Mouse (Mus musculus) brain, embryonic 14.5 days (tissue): ENCODE data around the gene Cd6. TPM values are rescaled to one million over a fixed set of nuclear protein-coding genes. Genes with fewer than 3 reads are reported as not detected.

Experiments used
- DNase-seq: peaks from one replicate; pipeline ENCODE4 v3.0.0-alpha.2; 2011; ENCODE audit warnings: low read depth
- CTCF ChIP-seq: fragments of 200-500 bp; IDR thresholded peaks from 2 replicates; pipeline ENCODE4 v1.5.1; 2012; ENCODE audit warnings: inconsistent platforms, mild to moderate bottlenecking, moderate library complexity, borderline replicate concordance; ENCODE audit not compliant: insufficient read depth, insufficient read length; ENCODE audit errors: extremely low read depth
- POLR2A ChIP-seq: fragments of 200-500 bp; IDR thresholded peaks from 2 replicates; pipeline ENCODE4 v1.6.1; 2012; ENCODE audit warnings: mild to moderate bottlenecking, inconsistent platforms, borderline replicate concordance; ENCODE audit not compliant: poor library complexity, insufficient read depth, insufficient read length, severe bottlenecking; ENCODE audit errors: extremely low read depth
- polyA plus RNA-seq: library from polyadenylated mRNA; depleted of rRNA; stranded (reverse); fragments of >200 nt; gene quantifications from 2 replicates; pipeline ENCODE4 v1.2.3, GENCODE M21; 2012

Gene Cd6
- polyA plus RNA-seq, 1 experiment: not detected

GRCm38 (mm10) chr19:10757526-10757925, 72.3 kb downstream of the Cd6 start:
- TF ChIP-seq POLR2A: no peak
- no peak for TF ChIP-seq CTCF
- no peak for DNase-seq

DNA sequence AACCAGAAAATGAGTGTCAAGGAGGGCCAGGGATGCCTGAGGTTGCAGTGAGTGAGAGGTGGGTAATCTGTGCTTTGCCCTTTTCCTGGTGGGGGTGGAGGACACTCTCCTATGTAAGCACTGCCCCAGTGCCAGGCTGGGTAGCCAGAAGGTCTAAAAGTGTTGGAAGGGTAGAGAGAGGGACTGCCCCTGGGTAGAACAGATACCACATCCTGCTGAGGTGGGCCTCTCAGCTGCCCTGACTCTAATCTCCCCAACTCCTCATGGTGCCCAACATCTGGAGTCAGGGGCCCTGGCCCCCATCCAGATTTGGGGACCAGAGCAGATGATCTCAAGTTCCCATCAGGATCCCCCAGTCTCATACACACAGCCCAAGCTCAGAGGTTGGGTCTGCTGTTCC, 72.7 kb downstream of the Cd6 start:
- TF ChIP-seq CTCF (no peak), POLR2A (no peak)
- DNase-seq: no peak

- DNase-seq: no peak
- TF ChIP-seq CTCF (no peak), POLR2A (no peak)
Measured at GRCm38 (mm10) chr19:10752646-10753045, 77.2 kb downstream of the Cd6 start.

GRCm38 (mm10) chr19:10752106-10752505, 77.8 kb downstream of the Cd6 start:
- DNase-seq: no peak
- no peak for TF ChIP-seq POLR2A
- TF ChIP-seq CTCF: no peak

- no peak for DNase-seq
- TF ChIP-seq POLR2A: no peak
- no peak for TF ChIP-seq CTCF
Measured at GRCm38 (mm10) chr19:10751607-10752006, 78.3 kb downstream of the Cd6 start.

- TF ChIP-seq POLR2A: no peak
- no peak for TF ChIP-seq CTCF
- DNase-seq: no peak
Measured at GRCm38 (mm10) chr19:10750161-10750560, 79.7 kb downstream of the Cd6 start.

DNA sequence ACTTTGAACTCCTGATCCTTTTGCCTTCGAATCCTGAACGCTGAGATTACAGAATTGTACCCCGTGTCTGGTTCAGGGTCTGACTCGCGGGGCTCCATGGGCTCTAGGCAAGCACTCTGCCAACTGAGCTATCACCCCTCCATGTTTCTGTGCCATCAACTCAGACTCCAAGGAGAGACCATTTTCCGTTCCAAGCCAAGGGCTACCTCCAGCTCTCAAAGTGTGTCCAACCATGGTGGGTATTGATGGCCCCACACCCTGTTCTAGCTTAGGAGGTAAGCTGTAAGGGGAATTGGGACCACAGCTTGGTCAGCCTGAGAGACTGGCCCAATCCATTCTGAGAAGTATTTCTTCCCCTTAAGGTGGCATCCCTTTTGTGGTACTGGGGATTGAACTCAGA, 80.6 kb downstream of the Cd6 start:
- no peak for DNase-seq
- TF ChIP-seq CTCF: no peak
- TF ChIP-seq POLR2A: no peak

DNA sequence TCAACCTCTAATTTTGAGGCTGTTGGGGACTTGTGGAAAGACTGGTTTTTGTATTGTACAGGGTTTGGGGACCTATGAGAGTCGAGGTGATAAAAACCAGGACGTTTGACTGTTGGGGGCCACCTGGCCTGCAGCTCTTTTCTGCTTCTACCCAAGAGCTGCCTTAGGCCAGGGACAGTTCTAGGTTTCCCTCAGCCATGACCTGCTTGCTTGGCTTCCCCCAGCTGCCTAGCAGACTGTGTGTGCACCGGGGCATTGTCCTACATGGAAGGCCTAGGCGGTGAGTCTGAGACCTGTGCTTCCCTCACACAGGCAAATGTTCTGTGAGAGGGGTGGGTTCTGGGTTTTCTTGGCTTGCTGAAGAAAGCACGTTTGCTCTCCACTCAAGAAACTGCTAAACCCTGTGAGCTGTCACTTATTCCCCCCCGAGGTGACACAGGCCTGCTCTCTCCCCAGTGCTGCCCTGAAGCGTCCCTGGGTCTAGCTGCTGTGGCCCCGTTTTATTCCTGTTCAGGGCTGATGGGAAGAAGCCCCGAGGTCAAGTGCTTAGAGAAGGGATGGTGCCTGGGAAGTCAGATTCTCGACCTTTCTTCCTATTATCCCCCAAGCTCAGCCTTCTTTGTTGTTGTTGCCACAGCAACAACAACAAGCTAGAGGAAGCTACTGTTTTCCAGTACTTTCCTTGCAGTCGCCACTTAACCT, 81.3 kb downstream of the Cd6 start:
- no peak for TF ChIP-seq POLR2A
- DNase-seq: no peak

GRCm38 (mm10) chr19:10747718-10748117, 82.1 kb downstream of the Cd6 start:
- no peak for DNase-seq
- TF ChIP-seq CTCF (no peak), POLR2A (no peak)

DNA sequence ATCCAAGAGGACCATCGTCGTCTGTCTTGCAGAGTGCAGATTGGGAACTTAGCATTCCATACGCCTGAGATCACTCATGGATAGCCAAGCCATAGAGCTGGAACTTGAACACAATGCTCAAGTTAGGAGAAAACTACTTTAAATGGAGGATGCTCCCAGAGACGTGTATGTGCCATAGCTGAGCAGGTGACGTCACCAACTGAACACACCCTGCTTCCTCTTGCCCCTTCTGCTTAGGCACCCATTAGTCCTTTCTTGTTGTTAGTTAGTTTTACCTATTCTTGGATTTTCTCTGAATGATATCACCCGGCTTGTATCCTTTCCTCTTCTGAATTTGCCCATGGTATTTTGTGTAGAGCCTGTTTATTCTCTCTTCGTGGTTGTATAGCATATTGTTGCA, 82.7 kb downstream of the Cd6 start:
- no peak for TF ChIP-seq CTCF
- TF ChIP-seq POLR2A: no peak
- no peak for DNase-seq

DNA sequence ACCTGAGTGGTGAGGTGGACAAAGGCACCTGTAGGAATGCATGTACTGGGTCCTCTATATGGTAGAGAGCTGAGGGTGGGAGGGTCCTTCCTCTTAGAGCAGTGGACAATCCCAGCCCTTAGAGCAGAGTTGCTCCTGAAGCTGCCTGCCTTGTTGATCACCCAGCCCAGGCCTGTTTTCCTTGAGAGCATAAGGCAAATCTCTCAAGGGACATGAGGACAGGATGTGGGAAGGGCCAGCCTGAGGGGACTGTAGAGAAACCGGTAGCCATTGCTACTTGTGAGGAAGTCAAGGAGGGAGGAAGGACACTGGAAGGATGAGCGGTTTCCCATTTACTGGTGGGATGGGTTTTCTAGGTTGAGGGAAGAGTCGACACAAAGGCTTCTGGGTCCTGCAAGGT, 87.3 kb downstream of the Cd6 start:
- no peak for TF ChIP-seq POLR2A
- TF ChIP-seq CTCF: no peak
- DNase-seq: no peak

DNA sequence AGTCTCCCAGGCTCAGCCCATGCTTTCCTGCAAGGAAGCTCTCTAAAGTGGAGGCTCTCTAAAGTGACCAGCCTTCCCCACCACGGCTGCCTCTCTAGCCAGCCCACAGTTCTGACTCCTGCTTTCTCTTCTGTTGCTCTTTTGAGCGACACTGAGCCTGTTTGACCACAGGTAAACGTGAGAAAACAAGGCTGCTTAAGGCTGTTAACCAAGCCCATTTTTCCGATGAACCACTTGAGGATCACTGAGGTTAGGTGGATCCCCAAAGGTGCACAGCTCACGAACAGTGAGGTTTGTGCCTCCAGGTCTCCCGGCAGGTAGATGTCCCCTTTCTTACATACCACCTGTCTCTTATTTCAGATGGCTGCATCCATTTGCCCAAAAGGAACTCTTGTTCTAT, 87.7 kb downstream of the Cd6 start:
- no peak for TF ChIP-seq CTCF
- TF ChIP-seq POLR2A: no peak
- DNase-seq: no peak

DNA sequence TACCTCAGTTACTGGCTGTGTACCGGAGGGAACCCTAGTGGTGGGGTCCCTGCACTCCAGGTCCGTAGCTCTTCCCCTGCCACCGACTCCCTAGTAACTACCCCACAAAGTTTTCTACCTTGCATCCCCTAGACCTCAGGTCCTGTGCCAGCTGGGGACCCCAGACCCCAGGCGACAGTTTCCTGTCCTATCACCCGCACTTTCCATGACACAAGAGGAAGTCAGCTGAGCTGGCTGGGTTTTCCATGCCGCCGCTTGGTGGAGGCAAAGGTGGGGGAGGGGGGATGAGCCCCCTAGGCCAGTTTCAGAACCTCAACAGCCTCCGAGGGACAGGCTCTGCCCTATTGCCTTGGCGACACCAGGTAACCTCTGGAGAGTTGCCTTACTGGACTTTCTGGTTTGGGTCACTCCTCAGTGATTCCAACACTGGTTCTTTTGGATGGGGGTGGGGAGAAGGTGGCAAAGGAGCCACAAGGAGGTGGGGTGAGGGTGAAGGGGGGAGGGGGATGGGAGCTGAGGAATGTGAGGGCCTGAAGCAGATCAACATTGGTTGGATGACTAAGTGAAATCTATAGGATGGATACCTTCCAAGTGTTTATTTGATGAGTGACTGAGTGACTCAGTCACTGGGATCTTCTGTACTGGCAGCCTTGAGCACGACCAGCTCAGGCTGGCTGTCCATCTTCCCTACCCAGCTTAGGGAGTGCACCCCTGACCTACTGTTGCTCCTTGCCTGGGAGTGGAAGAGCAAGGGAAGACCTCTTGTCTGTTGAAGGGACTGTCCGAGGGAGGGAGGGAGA, 89.0 kb downstream of the Cd6 start:
- TF ChIP-seq POLR2A (no peak), CTCF (no peak)
- DNase-seq: no peak
